Mouse (Mus musculus) liver, adult (tissue): ENCODE measurements at regions not wholly inside any gene's neighbourhood (a gene's known extent, or its start where the extent isn't known, plus 50 kb on each side); places are given as distances from the start of the nearest gene placed in this dataset.

Experiments used
- GATA4 ChIP-seq: IDR thresholded peaks from 2 replicates; pipeline ENCODE4 v1.6.1; 2014; ENCODE audit warnings: mild to moderate bottlenecking, low read length; ENCODE audit not compliant: insufficient replicate concordance

DNA sequence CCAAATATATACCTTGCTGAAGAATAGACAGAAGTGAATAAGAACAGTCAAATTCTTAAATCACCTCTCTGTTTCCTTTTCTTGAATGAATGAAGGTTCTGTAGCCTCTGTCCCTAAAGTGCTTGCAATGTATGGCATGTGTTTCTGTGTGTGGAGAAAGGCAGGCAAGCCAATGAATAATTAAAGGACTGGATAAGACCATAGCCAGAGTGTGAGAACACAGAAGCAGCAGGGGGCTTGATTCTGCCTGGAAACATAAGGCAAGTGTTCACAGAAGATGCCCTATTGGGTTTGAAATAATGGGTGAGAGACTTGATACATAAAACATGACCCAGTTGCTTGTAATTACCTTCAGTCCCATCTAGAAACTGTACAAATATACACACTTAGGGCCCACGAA lies 328.2 kb upstream of the Pbx1 start:
- no peak for TF ChIP-seq GATA4

DNA sequence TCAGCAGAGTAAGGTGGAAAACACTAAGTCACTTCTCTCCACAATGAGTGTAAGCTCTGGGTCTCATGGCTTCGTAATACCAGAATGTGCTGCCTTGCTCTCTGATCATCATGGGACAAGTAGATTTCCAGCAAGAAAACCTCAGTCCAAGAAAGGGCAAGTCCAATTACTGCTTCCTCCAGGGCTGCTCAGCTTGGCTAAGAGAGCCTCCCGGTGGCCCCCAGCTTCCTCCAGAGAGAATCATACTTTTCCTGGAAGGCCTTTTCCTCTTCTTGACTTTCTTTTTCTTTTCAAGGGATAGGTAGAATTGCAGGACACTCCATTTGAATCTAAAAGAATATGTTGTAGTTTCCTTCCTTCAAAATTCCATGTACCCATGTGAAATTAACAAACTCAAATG lies 326.8 kb upstream of the Pbx1 start:
- no peak for TF ChIP-seq GATA4

DNA sequence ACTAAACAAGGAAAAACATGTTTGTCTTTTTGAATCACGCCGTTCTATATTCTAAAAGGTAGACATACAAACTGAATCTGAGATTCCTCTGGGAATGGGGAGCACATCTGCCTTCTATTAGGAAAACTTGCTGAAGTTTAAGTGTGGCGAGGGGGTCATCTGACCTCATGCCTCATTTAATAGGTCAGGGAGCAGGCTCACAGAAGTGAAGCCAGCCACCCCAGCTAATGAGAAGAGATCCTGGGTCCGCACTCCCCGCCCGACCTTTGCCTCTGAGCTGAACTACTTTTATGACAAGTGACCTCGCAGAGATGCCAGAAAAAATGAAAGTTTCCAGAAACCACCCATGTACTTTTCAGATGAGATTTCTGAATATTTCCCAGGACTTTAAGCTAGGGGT lies 322.1 kb upstream of the Pbx1 start:
- no peak for TF ChIP-seq GATA4

DNA sequence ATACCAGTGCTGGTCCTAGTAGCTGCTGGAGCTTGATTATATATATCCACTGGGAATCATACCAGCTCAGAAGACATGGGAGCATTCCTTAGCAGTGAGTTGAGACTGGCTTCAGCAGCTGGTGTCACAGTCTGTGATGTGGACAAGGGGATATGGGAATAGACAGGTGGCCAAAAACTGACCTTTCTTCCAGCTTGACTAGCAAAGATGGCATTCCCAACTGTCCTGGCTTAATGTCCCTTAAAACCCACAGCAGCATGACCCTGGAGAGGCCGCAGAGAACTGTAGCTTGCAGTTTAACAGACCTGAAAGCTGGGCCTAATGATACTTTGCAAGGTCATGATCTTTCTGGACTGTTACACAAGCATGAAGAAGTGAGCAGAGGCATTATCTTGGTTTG lies 311.4 kb upstream of the Pbx1 start:
- TF ChIP-seq GATA4: no peak

DNA sequence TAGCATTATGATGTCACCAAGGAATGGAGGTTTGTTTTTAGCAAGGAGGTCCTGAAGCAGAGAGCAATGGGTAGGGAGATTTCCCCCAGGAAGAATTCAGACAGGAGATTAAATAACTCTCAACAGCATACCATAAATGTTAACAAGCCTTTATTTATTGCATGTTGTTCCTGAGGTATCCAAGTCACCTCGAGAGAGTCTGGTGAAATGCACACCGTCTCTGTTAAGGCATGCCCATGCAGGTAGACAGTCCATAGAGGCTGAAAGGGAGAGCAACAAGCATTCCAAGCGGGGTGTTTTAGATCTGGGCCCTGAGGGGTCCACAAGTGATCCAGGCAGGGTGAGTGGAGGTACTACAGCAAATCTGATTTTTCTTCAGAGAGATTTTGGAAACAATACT lies 305.9 kb upstream of the Pbx1 start:
- no peak for TF ChIP-seq GATA4

DNA sequence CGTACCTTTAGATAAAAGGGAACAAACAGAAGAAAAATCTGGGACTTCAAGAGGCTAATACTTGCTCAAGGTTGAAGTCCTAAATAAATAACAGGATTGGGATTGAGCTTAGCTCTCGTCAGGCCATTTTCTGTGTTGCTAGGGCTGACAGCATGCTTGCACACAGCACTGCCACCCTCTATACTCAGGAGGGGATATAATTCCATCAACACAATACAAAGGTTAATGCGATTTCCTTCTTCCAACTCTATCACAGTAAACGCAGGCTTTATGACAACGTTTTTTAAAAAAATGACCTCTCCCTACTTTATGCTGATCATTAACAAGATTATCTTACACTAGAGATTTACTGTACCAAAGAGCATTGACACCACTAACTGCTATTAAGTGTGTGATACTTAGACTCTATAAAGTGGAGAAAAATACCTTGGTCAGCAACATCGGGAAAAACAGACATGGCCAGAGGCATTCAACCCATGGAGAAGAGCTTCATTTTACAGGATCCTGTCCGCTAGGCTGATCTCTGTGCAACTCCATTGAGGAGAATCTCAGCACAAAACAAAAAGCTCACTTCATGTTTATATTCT lies 305.3 kb upstream of the Pbx1 start:
- TF ChIP-seq GATA4: no peak

DNA sequence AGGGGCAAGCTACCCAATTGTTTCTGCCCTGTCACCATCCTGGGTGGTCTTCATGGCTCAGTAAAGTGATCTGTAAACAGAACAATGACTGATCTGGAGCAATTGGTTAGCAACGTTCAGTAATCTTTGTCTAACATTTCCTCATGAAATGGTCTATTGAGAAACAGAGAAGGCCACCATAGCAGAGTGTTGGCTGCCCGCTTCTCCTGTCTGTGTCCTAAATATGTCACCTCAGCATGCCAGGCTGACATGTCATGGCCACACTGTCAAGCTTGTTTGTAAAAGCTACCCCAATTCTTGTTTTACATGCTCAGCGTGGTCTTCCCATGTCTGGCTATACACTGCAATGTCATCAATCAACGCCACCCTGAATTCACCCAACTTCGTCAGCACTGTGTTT lies 301.0 kb upstream of the Pbx1 start:
- no peak for TF ChIP-seq GATA4

DNA sequence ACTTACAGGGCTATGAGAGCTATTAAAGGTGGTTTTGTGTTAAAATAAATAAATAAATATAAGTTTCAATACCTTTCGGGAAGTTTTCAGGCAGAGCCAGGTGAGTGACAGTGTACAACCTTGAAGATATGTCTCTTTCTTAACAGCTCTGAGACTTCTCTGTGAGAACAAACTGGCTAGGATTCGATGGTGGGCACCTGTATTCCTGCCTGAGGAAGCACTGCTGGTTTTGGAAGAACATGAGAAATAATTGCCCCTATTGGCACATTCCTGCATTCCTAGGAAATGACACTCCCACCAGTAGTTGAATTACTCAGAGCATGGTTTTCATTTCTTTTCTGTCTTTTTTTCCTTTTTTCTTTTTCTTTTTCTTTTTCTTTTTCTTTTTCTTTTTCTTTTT lies 277.8 kb upstream of the Pbx1 start:
- TF ChIP-seq GATA4: no peak

DNA sequence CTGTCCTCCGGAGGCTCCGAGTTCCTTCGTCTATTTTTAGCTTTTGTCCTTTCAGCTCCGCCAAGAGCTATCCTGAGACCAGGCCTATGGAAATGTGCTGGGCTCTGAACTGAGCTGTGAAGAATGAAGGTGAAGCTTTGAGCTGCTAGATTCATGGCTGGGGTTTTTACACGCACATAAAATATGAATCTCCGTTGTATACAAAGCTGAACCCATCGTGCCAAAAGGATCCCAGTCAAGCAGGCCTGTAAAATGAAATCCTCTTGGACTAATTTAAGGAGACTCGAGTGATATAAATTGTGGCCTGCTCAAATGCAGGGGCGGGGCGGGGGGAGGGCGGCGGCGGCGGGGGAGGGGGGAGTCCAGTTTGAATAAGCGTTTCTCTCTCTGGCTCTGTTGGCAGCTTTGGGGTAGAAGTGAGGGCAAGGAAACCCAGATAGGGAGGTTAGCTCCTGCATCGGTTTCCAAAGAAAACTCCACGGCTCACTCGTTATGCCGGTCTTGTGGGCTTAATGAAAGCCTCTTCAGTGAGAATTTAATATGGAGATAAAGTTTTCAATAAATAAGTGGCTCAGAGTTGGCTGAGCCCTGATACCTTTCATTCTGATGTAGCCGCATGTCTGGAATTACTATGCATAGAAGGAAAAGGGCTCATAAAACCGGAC lies 277.1 kb upstream of the Pbx1 start:
- no peak for TF ChIP-seq GATA4

DNA sequence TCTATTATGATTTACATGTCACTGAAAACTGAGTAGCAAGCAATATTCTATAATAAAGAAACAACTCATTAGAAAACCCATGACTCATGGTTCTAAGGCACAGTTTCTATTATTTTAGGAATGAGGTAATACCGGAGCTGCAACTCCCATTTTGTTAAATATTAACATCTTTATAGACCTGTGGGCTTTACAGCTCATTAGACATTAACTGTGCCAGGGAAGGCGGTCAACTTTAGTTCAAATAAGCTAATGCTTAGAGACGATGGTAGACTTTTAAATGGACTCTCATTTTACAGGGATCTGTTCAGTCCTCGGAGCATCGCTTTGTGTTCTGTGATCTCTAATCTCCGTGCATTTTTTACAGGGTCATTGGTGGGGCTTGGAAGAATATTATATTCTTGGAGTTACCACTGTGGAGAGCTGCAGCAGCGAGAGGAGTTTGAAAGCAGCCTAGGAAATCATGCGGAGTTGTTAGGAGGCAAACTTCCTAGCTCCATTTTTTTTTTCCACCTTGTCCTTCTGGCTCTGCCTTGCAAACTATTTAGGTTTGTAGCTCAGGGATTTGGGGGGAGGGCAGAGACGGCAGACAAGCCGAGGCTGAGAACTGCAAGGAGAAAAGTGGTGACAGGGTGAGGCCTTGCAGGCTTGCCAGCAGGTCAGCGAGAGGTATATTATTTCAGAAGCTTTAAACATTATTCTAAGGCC lies 276.2 kb upstream of the Pbx1 start:
- TF ChIP-seq GATA4: no peak

DNA sequence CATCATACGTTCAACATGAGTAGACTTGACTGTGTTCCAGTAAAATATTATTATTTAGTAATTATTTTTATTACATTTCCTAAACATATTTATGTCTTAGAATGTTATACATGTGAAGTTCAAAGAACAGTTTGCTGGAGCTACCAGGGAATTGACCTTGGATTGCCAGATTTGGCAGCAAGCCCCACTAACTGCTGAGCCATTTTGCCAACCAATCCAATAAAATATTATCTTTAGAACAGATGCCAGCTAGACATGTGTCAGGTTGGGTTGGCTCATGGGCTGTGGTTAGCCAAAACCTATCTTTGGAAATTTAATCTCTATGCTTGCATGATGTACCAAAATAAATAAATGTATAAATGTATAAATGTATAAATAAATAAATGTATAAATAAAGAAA lies 265.3 kb upstream of the Pbx1 start:
- TF ChIP-seq GATA4: no peak

DNA sequence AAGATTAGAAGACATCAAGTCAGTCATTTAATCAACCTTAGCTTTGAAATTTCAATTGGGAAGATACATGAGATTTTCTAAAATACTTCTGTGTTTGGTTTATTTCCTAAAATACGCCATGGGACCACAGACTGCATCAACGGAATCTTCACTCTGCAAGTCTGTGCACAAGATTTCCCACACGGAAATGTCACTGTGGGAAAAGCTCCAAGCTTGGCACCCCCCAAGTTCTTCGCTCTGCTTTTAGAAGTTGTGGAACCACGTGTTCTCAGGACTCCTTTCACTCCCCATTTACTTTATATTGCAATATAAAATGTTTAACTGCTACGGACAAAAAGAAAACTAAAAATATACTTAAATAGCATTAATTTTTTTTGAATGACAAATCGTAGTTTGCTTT lies 254.8 kb upstream of the Pbx1 start:
- TF ChIP-seq GATA4: no peak

DNA sequence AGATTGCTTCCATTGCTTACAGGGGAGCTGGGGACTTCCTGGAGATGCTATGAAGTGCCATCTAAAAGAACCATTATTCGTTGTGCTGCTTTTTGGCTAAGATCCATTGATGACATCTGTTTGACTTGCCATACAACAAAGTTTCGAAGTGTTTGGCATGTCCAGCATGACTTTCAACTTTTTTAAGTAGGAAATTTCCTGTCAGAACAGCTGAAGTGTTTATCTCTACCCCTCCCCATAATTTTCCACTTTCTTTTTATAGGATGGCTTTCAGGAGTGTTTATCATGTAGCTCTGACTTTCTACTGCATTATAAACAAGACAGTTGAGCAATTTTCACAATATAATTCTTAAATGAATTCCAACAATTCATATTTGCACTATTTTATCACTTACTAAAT lies 253.1 kb upstream of the Pbx1 start:
- TF ChIP-seq GATA4: no peak

DNA sequence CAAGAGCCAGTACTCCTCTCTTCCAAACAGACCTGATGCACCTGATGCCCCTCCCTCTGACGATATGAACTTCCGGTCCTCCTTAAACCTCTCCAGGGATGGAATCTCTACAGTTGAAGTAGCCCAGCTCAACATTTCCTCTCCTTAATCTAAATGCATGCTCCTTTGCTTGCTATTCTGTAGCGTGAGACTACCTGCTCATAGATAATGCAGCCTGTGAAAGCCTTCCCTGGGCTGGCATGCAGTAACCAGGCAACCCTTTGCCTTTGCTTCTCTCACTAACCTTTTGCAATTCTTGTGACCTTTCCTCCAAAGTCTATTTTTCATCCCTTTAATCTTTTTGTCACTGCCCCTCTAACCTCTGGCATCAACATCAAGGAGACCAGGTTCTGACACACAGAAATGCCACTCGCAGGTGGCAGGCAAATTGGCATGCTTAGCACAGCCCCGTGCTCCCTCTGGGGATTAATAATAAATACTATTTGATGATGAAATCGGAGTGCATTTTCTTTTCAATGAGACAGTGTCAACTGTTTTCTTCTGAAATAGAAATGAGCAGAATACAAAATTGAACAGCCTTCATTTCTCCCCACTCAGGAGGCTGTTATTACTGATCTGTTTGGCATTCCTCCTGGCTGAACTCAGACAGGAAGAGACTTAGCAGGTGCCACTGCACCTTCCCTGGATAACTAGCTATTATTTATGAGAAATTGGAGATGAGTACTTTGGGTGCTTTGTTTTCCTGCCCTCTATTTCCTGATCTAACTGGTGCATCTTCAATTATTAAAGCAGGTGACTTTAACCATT lies 249.8 kb upstream of the Pbx1 start:
- TF ChIP-seq GATA4: no peak

DNA sequence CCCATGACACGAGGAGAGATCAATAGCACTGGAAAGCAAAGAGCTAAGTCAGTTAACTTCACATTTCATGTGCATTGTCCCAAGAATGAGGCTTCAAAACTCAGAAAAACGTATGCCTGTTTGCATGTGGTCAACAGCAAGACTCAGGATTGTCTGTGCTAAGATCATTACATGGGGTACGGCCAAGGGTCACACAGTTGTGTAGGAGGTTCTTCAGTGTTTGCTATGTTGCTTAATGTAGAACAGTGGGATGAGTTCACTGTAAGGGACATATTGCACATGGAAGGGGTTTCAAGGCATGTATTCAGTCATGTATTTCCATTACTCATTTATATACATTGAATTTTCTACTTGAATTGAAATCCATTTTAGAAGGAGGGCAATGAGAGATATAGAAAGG lies 248.6 kb upstream of the Pbx1 start:
- TF ChIP-seq GATA4: no peak
